Mouse (Mus musculus) G1E (cell line): Measurements from ENCODE around the gene Zfp941. TPM values are rescaled to one million over a fixed set of nuclear protein-coding genes. Genes with fewer than 3 reads are reported as not detected.

ENCODE experiments used
- ATAC-seq: 2 replicates; pipeline ENCODE4 v1.8.0; 2016; ENCODE audit warnings: mild to moderate bottlenecking; ENCODE audit not compliant: insufficient number of reproducible peaks, poor library complexity, low FRiP score, severe bottlenecking; ENCODE audit errors: extremely low read depth
- DNase-seq: peaks from one replicate; pipeline ENCODE4 v3.0.0; 2012; ENCODE audit warnings: low spot score
- H3K27me3 ChIP-seq: 2 replicates; pipeline ENCODE4 v1.6.1; 2012; ENCODE audit warnings: mild to moderate bottlenecking, low read length, inconsistent platforms; ENCODE audit not compliant: insufficient read depth
- H3K36me3 ChIP-seq: replicated peaks from 2 replicates; pipeline ENCODE3; 2012; ENCODE audit warnings: mild to moderate bottlenecking, inconsistent platforms
- H3K4me1 ChIP-seq: 2 replicates; pipeline ENCODE4 v1.6.1; 2012; ENCODE audit warnings: low read depth, low read length, inconsistent platforms, mixed read lengths; ENCODE audit not compliant: insufficient read depth
- H3K4me3 ChIP-seq: 2 replicates; pipeline ENCODE4 v1.5.1; 2012; ENCODE audit warnings: low read depth, mild to moderate bottlenecking, inconsistent platforms, low read length, moderate library complexity, mixed read lengths
- H3K9me3 ChIP-seq: replicated peaks from 2 replicates; pipeline ENCODE4 v1.6.1; 2012; ENCODE audit warnings: inconsistent platforms
- CTCF ChIP-seq: IDR thresholded peaks from 2 replicates; pipeline ENCODE4 v1.5.1; 2012; ENCODE audit warnings: low read depth, low read length, inconsistent platforms, mixed read lengths
- GATA1 ChIP-seq: IDR thresholded peaks from 2 replicates; pipeline ENCODE4 v1.6.1; 2012; ENCODE audit warnings: borderline replicate concordance, low read length, inconsistent platforms, mixed read lengths
- GATA2 ChIP-seq: IDR thresholded peaks from 2 replicates; pipeline ENCODE4 v1.6.1; 2012; ENCODE audit warnings: low read depth, low read length, inconsistent platforms, borderline replicate concordance
- POLR2AphosphoS5 ChIP-seq: IDR thresholded peaks from 2 replicates; pipeline ENCODE4 v1.6.1; 2012; ENCODE audit warnings: low read depth, low read length, inconsistent platforms; ENCODE audit not compliant: insufficient replicate concordance
- TAL1 ChIP-seq: conservative IDR thresholded peaks from 2 replicates; pipeline ENCODE4 v1.6.1; 2012; ENCODE audit warnings: low read depth, low read length, inconsistent platforms, mixed read lengths
- polyA plus RNA-seq: library from polyadenylated mRNA; stranded (reverse); fragments of >175 nt; gene quantifications from 2 replicates; pipeline ENCODE4 v1.2.3, GENCODE M21; 2012
- total RNA-seq, 2 experiments: library from RNA; stranded (forward) in 1 of 2; stranded (reverse) in 1 of 2; fragments of 200-1000 nt in 1 of 2; fragments of >200 nt in 1 of 2; fragmentation: Nextera tagmentation in 1 of 2; gene quantifications; 2 replicates each; pipeline ENCODE4 v1.2.3; 2014 to 2017

The Zfp941 gene
- total and polyA plus RNA-seq, 3 experiments = 0.05 TPM; not detected in 2

DNA sequence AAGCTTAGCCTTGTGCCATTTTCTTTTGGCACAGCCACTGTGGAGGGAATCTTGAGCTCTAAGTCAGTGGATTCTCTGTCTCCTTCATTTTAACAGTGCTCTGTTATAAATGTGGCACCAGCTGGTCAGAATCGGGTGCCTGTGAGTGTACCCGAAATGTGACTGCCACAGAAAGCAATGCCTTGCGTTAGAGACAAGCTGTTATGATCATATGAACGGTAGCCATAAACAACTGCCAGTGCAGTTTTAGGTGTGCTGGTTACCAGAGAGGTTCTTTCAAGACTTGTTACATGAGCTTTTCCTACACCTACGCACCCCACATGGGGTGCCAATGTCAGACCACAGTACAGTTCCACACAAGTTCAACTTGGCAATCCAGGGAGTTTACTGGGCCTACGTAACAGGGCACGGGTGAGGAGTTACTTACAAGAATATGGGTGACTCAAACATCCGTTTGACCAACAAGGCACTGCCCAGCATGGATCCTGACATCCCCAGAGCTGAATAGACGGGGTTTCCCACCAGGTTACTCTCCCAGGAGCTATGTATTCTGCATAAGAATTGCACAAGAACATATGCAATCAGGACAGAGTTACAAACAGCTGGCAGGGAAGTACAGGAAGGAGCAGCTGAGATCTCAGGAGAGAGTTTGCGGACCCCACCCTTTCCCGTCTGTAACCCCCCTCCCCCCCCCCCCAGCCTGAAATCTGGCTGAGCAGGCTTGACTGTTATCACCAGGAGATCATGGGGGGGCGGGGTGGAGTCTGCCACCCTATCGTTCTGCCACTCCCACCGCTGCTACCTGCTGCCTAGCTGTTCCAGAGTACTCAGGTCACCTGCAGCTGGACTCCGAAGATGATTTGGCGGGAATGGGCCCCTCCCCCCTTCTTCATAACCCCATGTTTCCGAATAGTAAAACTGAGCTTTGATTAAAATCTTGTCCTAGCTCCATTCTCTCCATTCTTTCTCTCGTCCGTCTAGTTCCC lies 19.1 kb upstream of the Zfp941 start:
- H3K4me1 ChIP-seq = peaks cover 6% of the 10 kb centered on the region; the same call in 1 of the 2 replicates
- DNase-seq (no peak), ATAC-seq (no peak)
- no peaks in the 10 kb centered on the region for H3K36me3 ChIP-seq
- no peak for TF ChIP-seq POLR2AphosphoS5
- no peak for TF ChIP-seq CTCF
- TF ChIP-seq GATA2 = no peak
- no peak for TF ChIP-seq GATA1
- no peak for TF ChIP-seq TAL1
- no peaks in the 10 kb centered on the region for H3K9me3 ChIP-seq
- no peak overlapping the region for H3K4me3 ChIP-seq
- H3K27me3 ChIP-seq = peaks cover 51% of the 10 kb centered on the region

DNA sequence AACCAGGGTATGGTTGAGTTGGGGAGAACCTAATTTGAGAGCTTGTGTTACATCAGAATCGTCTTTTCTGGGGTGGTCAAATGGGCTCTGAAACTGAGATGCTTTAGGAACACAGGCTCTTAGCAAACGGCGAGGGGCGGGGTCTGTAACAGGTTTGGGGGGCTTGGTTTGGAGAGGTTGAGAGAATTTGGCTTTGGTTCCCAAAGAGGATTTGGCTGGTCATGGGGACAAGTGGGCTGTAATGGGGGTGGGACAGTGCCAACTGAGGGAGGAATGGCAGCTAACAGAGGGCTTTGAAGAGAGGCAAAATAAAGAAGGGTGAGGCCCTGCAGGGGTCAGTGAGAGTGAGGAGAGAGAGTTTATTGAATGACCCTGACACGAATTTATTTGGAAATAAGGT lies 17.6 kb upstream of the Zfp941 start:
- DNase-seq = no peak
- no peaks in the 10 kb centered on the region for H3K36me3 ChIP-seq
- H3K4me3 ChIP-seq = no peak overlapping the region
- TF ChIP-seq POLR2AphosphoS5 (no peak), GATA1 (no peak), TAL1 (no peak), GATA2 (no peak), CTCF (no peak)
- H3K27me3 ChIP-seq = peaks cover 54% of the 10 kb centered on the region
- no peaks in the 10 kb centered on the region; the same call in 1 of the 2 replicates for H3K4me1 ChIP-seq
- no peak for ATAC-seq
- H3K9me3 ChIP-seq = no peaks in the 10 kb centered on the region

DNA sequence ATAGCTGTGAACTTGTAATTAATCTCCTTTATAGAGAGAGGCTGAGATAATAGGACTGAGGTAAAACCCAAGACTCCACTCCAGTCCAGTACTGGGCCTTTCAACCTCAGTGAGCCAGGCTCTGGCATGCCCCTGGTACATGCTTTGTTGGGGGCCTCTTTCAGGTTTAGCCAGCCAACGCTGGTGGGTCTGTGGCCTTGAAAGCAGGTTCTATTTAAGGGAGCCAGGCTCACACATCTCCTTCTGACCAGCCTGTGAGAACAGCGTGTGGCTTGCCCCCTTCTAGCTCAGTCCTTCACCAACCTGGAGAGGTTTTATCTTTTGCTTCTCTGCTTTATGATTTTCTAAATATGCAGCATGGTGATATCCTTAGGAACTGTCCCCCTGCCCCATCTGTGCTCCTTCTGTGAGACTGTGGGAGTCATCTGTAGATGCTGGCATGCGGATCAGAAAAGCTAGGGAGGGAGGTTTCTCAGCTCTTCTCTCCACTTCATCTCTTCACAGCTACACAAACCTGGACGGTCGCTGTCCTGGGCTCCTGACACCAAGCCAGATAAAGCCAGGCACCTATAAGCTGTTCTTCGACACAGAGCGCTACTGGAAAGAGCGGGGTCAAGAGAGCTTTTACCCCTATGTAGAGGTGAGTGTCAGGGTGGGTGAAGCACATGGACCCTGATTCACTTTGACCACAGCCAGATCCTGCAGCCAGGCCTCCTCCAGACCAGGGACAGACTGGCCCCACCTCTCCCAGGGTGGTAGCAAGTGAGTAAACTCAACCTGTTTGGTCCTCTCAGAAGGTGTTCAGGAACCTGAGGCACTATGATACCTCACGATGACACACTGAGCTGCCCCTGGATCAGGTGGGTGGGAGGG lies 14.5 kb upstream of the Zfp941 start:
- TF ChIP-seq GATA1 (no peak), CTCF (no peak), POLR2AphosphoS5 (no peak), TAL1 (no peak), GATA2 (no peak)
- H3K4me1 ChIP-seq = no peaks in the 10 kb centered on the region; the same call in 1 of the 2 replicates
- no peak for DNase-seq
- H3K36me3 ChIP-seq = no peaks in the 10 kb centered on the region
- H3K27me3 ChIP-seq = peaks cover 49% of the 10 kb centered on the region
- ATAC-seq = no peak
- H3K4me3 ChIP-seq = no peak overlapping the region
- H3K9me3 ChIP-seq = no peaks in the 10 kb centered on the region

DNA sequence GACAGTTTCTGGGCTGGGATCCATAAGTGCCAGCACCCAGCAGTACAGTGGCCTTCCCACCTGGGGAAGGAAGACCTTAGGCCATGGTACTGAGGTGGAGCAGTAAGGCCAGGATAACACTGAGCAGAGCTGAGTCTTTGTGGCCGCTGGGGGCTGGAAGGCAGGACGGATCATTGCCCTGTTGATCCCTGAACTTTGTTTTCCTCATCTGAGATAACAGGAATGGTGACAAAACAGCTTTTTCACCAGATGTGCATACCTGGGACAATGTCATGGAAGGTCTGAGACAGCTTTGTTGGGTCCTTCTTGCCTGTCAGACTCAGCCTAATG lies 13.7 kb upstream of the Zfp941 start:
- no peak for DNase-seq
- TF ChIP-seq CTCF (no peak), POLR2AphosphoS5 (no peak), GATA1 (no peak), GATA2 (no peak), TAL1 (no peak)
- Histone ChIP-seq H3K9me3 (no peaks in the 10 kb centered on the region), H3K4me1 (no peaks in the 10 kb centered on the region; the same call in 1 of the 2 replicates), H3K4me3 (no peak overlapping the region), H3K27me3 (peaks cover 46% of the 10 kb centered on the region), H3K36me3 (no peaks in the 10 kb centered on the region)
- no peak for ATAC-seq

DNA sequence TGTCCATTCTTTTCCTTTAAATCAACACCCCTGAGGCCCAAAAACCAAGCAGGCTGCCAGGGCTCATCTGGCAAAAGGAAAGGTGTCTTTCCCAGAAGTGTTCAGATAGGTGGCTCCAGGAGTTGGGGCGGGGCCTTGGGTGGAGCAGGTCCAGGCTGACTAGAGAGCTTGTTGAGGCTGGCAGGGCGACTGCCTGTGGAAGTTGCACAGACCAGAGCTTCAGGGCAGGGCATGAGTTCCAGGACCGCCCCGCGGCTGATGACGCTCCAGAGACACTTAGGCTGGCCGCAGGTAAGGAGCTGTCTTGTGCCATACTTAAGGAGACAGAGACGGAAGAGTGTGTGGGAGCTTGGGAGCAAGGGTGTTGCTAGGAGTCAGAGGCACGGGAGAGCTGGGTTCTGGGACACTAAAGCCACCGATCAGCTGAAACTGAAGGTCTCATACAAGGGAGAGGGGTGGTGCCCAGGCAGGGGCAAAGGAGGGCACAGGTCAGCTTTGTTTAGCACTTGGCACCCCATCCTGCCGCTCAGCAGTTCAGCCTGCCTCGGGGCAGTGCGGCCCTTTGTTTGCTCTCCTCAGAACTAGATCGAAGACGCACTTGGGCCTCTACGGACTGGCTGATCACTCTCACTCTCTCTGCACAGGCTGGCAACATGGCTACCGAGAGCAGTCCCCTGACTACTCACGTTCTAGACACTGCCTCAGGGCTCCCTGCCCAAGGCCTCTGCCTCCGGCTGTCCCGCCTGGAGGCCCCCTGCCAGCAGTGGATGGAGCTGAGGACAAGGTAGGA lies 13.2 kb upstream of the Zfp941 start, which contains the start of gene Urah:
TSS of gene Urah (plus strand) at position 51 of the 790 bp plus-strand sequence.
- no peak for ATAC-seq

DNA sequence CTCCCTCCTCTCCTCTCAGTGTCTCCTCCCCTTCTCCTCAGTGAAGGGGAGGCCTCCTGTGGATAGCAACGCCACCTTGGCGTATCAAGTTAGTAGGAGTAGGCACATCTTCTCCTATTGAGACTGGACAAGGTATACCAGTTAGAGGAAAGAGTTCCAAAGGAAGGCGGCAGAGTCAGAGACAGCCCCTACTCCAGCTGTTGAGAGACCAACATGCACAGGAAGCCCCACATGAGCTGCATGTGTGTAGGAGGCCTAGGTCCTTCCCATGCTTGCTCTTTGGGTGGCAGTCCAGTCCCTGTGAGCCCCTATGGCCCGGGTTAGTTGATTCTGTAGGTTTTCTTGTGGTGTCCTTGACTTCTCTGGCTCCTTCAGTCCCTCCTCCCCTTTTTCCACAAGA lies 11.4 kb upstream of the Zfp941 start:
- Histone ChIP-seq H3K4me1 (no peaks in the 10 kb centered on the region; the same call in 1 of the 2 replicates), H3K36me3 (no peaks in the 10 kb centered on the region), H3K4me3 (no peak overlapping the region), H3K27me3 (peaks cover 36% of the 10 kb centered on the region), H3K9me3 (no peaks in the 10 kb centered on the region)
- ATAC-seq = no peak
- no peak for TF ChIP-seq CTCF
- TF ChIP-seq TAL1 = no peak
- no peak for TF ChIP-seq GATA2
- TF ChIP-seq GATA1 = no peak
- TF ChIP-seq POLR2AphosphoS5 = no peak
- DNase-seq = no peak

More for the DNA sequence above, 13.2 kb upstream of the Zfp941 start, which contains the start of gene Urah:
- TF ChIP-seq TAL1 = no peak
- TF ChIP-seq GATA2 = no peak
- TF ChIP-seq CTCF = no peak
- H3K36me3 ChIP-seq = no peaks in the 10 kb centered on the region
- H3K4me1 ChIP-seq = no peaks in the 10 kb centered on the region; the same call in 1 of the 2 replicates
- peaks cover 45% of the 10 kb centered on the region for H3K27me3 ChIP-seq
- H3K9me3 ChIP-seq = no peaks in the 10 kb centered on the region
- H3K4me3 ChIP-seq = no peak within 1 kb of the TSS
- no peak for DNase-seq
